Mouse (Mus musculus) testis, adult 2 months (tissue): ENCODE measurements around the gene Epas1.

Source experiments
- CTCF ChIP-seq: fragments of 200-500 bp; IDR thresholded peaks from 2 replicates; pipeline ENCODE4 v1.5.1; 2012; ENCODE audit warnings: low read depth, mild to moderate bottlenecking, inconsistent platforms, low read length, moderate library complexity; ENCODE audit not compliant: control insufficient read depth, insufficient read depth, insufficient replicate concordance
- POLR2A ChIP-seq: fragments of 200-500 bp; IDR thresholded peaks from 2 replicates; pipeline ENCODE4 v1.6.1; 2012; ENCODE audit warnings: low read depth, mild to moderate bottlenecking, inconsistent platforms, low read length, moderate library complexity; ENCODE audit not compliant: control insufficient read depth

GRCm38 (mm10) chr17:86732024-86732423 lies 21.5 kb upstream of the Epas1 start:
- TF ChIP-seq CTCF, result no peak
- TF ChIP-seq POLR2A, result no peak
